Mouse (Mus musculus) megakaryocyte, embryonic 14.5 days (primary cell): ENCODE data around the gene Trim7.

Experiments used
- FLI1 ChIP-seq: IDR thresholded peaks from 2 replicates; pipeline ENCODE4 v1.6.1; 2012; ENCODE audit warnings: low read length, inconsistent platforms, mixed read lengths
- GATA1 ChIP-seq: IDR thresholded peaks from 3 replicates; pipeline ENCODE4 v1.6.1; 2012; ENCODE audit warnings: mixed read lengths, low read length, inconsistent platforms, borderline replicate concordance

DNA sequence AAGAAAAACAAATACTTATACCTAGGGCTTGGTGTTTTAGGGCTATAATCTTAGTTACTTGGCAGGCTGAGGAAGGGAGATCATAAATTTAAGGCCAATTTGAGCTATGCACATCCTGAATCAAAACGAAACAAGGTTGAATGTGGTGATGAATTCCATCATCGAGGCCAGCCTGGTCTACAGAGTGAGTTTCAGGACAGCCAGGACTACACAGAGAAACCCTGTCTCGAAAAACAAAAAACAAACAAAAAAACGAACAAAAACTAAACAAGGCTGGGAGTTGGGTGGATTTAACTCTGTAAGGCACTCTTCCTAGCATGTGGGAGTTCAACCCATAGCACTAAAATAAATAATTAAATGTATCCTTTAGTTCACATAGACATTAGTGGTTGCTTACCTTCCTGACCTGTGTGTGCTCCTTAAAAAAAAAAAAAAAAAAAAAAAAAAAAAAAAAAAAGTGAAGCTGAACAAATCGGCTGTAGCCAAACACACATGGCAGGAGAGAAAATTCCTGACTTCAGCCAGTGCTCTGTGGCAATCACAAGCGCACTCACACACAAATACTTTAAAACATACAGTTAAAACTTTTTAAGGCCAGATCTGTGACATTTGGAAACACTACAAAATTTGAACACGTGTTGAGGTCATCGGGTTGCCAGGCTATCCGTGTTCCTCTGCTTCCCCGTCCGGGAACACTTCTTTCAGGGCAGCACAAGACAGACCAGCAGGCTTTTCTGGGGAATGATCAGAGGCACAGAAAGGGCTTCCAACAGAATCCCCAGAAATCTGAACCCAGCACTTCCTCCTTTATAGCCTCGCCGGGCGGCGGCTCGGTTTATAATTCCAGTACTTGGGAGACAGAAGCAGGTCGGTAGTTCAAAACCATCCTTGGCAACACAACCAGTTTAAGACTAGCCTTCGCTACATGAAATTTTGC, 26.7 kb upstream of the Trim7 start:
- no peak for TF ChIP-seq GATA1
- TF ChIP-seq FLI1 = no peak
